Mouse (Mus musculus) kidney, postnatal 10 days (tissue): ENCODE data around the gene Tex19.2.
"Not testable (repeated sequence)": the region's sequence is repeated elsewhere in the genome, so short reads cannot be mapped to it uniquely, and the experiment has no call there.

Experiments used
- DNase-seq: peaks from one replicate; pipeline ENCODE4 v3.0.0; 2021; ENCODE audit warnings: mixed read lengths

Tex19.2 gene

GRCm38 (mm10) chr11:121109986-121110385 is 8.5 kb downstream of the Tex19.2 start:
- peak; percentile 78 for DNase-seq

GRCm38 (mm10) chr11:121108061-121108460 is 10.4 kb downstream of the Tex19.2 start:
- DNase-seq = peak; percentile 60

- DNase-seq = not testable (repeated sequence)
These were observed 11.2 kb downstream of the Tex19.2 start for GRCm38 (mm10) chr11:121107242-121107641.

- no peak for DNase-seq
These were observed 17.2 kb downstream of the Tex19.2 start for GRCm38 (mm10) chr11:121101124-121101805.

GRCm38 (mm10) chr11:121100692-121101091 is 17.8 kb downstream of the Tex19.2 start:
- DNase-seq = peak; percentile 49

- peak; percentile 48 for DNase-seq
These were observed 18.7 kb downstream of the Tex19.2 start for GRCm38 (mm10) chr11:121099762-121100161.

GRCm38 (mm10) chr11:121092606-121093585 is 25.6 kb downstream of the Tex19.2 start:
- no peak for DNase-seq

GRCm38 (mm10) chr11:121090943-121091342 is 27.5 kb downstream of the Tex19.2 start:
- no peak for DNase-seq

- DNase-seq = no peak
These were observed 28.5 kb downstream of the Tex19.2 start for GRCm38 (mm10) chr11:121089756-121090546.

- no peak for DNase-seq
These were observed 29.5 kb downstream of the Tex19.2 start for GRCm38 (mm10) chr11:121088997-121089396.

- DNase-seq = no peak
These were observed 32.2 kb downstream of the Tex19.2 start for GRCm38 (mm10) chr11:121086296-121086695.

GRCm38 (mm10) chr11:121085181-121085580 is 33.3 kb downstream of the Tex19.2 start:
- no peak for DNase-seq

GRCm38 (mm10) chr11:121082857-121083500 is 35.5 kb downstream of the Tex19.2 start:
- DNase-seq = no peak

- no peak for DNase-seq
These were observed 36.2 kb downstream of the Tex19.2 start for GRCm38 (mm10) chr11:121082250-121082649.

- DNase-seq = no peak
These were observed 37.4 kb downstream of the Tex19.2 start, which contains the start of gene Sectm1a for GRCm38 (mm10) chr11:121081120-121081519. TSS of gene Sectm1a (minus strand) at chr11:121081220.

- no peak for DNase-seq
These were observed 38.1 kb downstream of the Tex19.2 start for GRCm38 (mm10) chr11:121080330-121080729.

- no peak for DNase-seq
These were observed 42.8 kb downstream of the Tex19.2 start for GRCm38 (mm10) chr11:121075655-121076054.

- not testable (repeated sequence) for DNase-seq
These were observed 48.8 kb downstream of the Tex19.2 start for GRCm38 (mm10) chr11:121069662-121070061.

- no peak for DNase-seq
These were observed 50.6 kb downstream of the Tex19.2 start for GRCm38 (mm10) chr11:121067895-121068294.
